Mouse (Mus musculus): ENCODE data around the gene Tsga13. TPM values are rescaled to one million over a fixed set of nuclear protein-coding genes. Genes with fewer than 3 reads are reported as not detected.

The Tsga13 gene
- not detected for polyA plus RNA-seq (2017; shearing (Covaris generic))

GRCm38 (mm10) chr6:30915473-30915872 lies at the start of gene Tsga13:
Gene Tsga13, minus strand, starts transcription at chr6:30915573.

GRCm38 (mm10) chr6:30958736-30959540 lies 43.6 kb upstream of the Tsga13 start, which contains the start of gene Klf14:
Gene Klf14, minus strand, starts transcription at chr6:30959078.

GRCm38 (mm10) chr6:30896195-30896985 lies 19.0 kb downstream of the Tsga13 start, which contains the start of gene Copg2:
Gene Copg2, minus strand, starts transcription at chr6:30896794.

Other genes starting within 250 kb of the Tsga13 start
- gene Cep41, start 221.8 kb downstream of the Tsga13 start, polyA plus RNA-seq (2017; shearing (Covaris generic)): 14.1 TPM
- 0.56 TPM for gene Mest, start 192.0 kb downstream of the Tsga13 start, polyA plus RNA-seq (2017; shearing (Covaris generic))
- 60.8 TPM for gene Copg2, start 18.8 kb downstream of the Tsga13 start, polyA plus RNA-seq (2017; shearing (Covaris generic))
- gene Klf14, start 43.5 kb upstream of the Tsga13 start, polyA plus RNA-seq (2017; shearing (Covaris generic)): not detected